Mouse (Mus musculus) heart, embryonic 15.5 days (tissue): ENCODE results near the gene Eml3. TPM values are rescaled to one million over a fixed set of nuclear protein-coding genes. Genes with fewer than 3 reads are reported as not detected.

ENCODE experiments used
- ATAC-seq: fragments of 200-750 bp; cut with Nextera tagmentation; replicated peaks from 2 replicates; pipeline ENCODE4 v1.8.0; 2017; ENCODE audit warnings: low read depth, moderate TSS enrichment; ENCODE audit not compliant: insufficient number of reproducible peaks, insufficient read depth, low FRiP score
- H3K27ac ChIP-seq: fragments of 300-500 bp; sonication (generic); 2 replicates; pipeline ENCODE4 v1.5.1; 2015; ENCODE audit warnings: mild to moderate bottlenecking, inconsistent platforms
- H3K27me3 ChIP-seq: fragments of 300-500 bp; sonication (generic); 2 replicates; pipeline ENCODE4 v1.6.1; 2015; ENCODE audit warnings: inconsistent platforms
- H3K36me3 ChIP-seq: fragments of 300-500 bp; sonication (generic); 2 replicates; pipeline ENCODE4 v1.6.1; 2015; ENCODE audit warnings: mild to moderate bottlenecking, inconsistent platforms
- H3K4me1 ChIP-seq: fragments of 300-500 bp; sonication (generic); replicated peaks from 2 replicates; pipeline ENCODE4 v1.6.1; 2015; ENCODE audit warnings: inconsistent platforms
- H3K4me2 ChIP-seq: fragments of 300-500 bp; sonication (generic); 2 replicates; pipeline ENCODE4 v1.6.1; 2015; ENCODE audit warnings: inconsistent platforms, mild to moderate bottlenecking, moderate library complexity
- H3K4me3 ChIP-seq: fragments of 300-500 bp; sonication (generic); 2 replicates; pipeline ENCODE4 v1.5.1; 2015; ENCODE audit warnings: mild to moderate bottlenecking, inconsistent platforms
- H3K9ac ChIP-seq: fragments of 300-500 bp; sonication (generic); 2 replicates; pipeline ENCODE4 v1.6.1; 2015; ENCODE audit warnings: mild to moderate bottlenecking, inconsistent platforms
- H3K9me3 ChIP-seq: fragments of 300-500 bp; sonication (generic); replicated peaks from 2 replicates; pipeline ENCODE4 v1.6.1; 2016; ENCODE audit warnings: inconsistent platforms
- WGBS: fragments of 180-500 bp; shearing (Covaris S2); methylation state at CpG from one replicate; pipeline ENCODE4 v1.1.7; 2015; ENCODE audit warnings: mixed read lengths; 5-methylcytosine and 5-hydroxymethylcytosine counted together
- polyA plus RNA-seq: library from polyadenylated mRNA; unstranded; fragments of >200 nt; fragmentation: Nextera tagmentation; extraction: Ambion mirVana; gene quantifications from 2 replicates; pipeline ENCODE4 v1.2.1, GENCODE M21; 2015

Gene Eml3
- polyA plus RNA-seq, 1 experiment from 2014 or later, result 12.7 TPM

DNA sequence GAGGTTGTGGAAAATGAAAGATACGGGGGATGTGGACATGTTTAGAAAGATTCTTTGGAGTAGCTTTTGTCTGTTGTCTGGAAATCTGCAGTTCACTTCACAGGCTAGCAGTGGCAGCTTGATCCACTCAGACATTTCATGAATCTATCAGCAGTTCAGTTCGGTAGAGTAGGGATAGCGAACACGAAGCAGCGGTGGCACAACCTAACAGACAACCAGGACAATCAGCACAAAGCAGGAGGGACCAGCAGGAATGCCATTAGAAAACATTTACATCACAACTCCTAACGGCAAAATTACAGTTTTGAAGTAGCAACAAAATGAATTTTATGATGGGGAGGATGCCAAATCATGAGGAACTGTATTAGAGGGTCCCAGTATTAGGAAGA lies 9.7 kb upstream of the Eml3 start:
- WGBS, result 68% methylated on average over 6 of the region's 6 CpGs
- H3K4me2 ChIP-seq, result peak overlapping the region; percentile 77
- no peaks in the 10 kb centered on the region for H3K9me3 ChIP-seq
- H3K4me3 ChIP-seq, result peak overlapping the region; percentile 92
- H3K9ac ChIP-seq, result 0 out of 2 replicates have a peak overlapping the region, but pooled peaks have one; percentile 79
- no peaks in the 10 kb centered on the region for H3K27me3 ChIP-seq
- peaks cover 15% of the 10 kb centered on the region for H3K4me1 ChIP-seq
- peaks cover 27% of the 10 kb centered on the region for H3K36me3 ChIP-seq
- peak overlapping the region; percentile 93 for H3K27ac ChIP-seq
- ATAC-seq, result no peak

GRCm38 (mm10) chr19:8920073-8920736 lies 9.1 kb upstream of the Eml3 start, which contains the start of gene B3gat3:
Gene B3gat3, plus strand, starts transcription at chr19:8920374.
- Histone ChIP-seq H3K4me1 (peaks cover 15% of the 10 kb centered on the region), H3K4me2 (peak within 1 kb of the TSS; percentile 77), H3K9ac (peak within 1 kb of the TSS; percentile 79), H3K9me3 (no peaks in the 10 kb centered on the region), H3K36me3 (peaks cover 23% of the 10 kb centered on the region), H3K27ac (peak within 1 kb of the TSS; percentile 93), H3K4me3 (peak within 1 kb of the TSS; percentile 92), H3K27me3 (no peaks in the 10 kb centered on the region)
- WGBS, result 2% methylated on average over 49 of the region's 50 CpGs
- peak; percentile 97 for ATAC-seq

- H3K36me3 ChIP-seq, result peaks cover 23% of the 10 kb centered on the region
- H3K9me3 ChIP-seq, result no peaks in the 10 kb centered on the region
- H3K4me1 ChIP-seq, result peaks cover 15% of the 10 kb centered on the region
- H3K4me2 ChIP-seq, result peak overlapping the region; percentile 77
- H3K9ac ChIP-seq, result peak overlapping the region; percentile 79
- H3K27me3 ChIP-seq, result no peaks in the 10 kb centered on the region
- peak overlapping the region; percentile 92 for H3K4me3 ChIP-seq
- WGBS, result under 1% methylated on average over 6 of the region's 6 CpGs
- ATAC-seq, result peak; percentile 21; the same call in 1 of the 2 replicates
- H3K27ac ChIP-seq, result peak overlapping the region; percentile 93
Measured at GRCm38 (mm10) chr19:8920836-8921291, 8.5 kb upstream of the Eml3 start.

DNA sequence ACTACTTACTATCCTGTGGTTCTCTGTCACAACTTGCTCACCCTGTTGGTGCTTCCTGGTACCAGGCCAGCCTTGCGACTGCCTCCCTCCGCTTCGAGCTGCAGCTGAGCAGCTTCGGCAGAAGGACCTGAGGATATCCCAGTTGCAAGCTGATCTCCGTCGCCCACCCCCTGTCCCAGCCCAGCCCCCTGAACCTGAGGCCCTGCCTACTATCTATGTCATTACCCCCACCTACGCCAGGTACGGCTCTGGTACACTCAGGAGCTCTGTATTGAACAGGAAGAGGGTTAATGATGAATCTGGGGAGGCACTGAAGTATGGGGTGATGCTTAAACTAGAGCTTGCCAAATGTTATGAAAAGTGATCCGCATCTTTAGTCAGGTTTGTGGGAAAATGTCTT lies 7.6 kb upstream of the Eml3 start:
- H3K4me1 ChIP-seq, result peaks cover 15% of the 10 kb centered on the region
- H3K27ac ChIP-seq, result no peak overlapping the region
- H3K27me3 ChIP-seq, result no peaks in the 10 kb centered on the region
- H3K9me3 ChIP-seq, result no peaks in the 10 kb centered on the region
- no peak overlapping the region for H3K4me3 ChIP-seq
- no peak for ATAC-seq
- peak overlapping the region; percentile 79; the same call in 1 of the 2 replicates for H3K9ac ChIP-seq
- peak overlapping the region; percentile 77 for H3K4me2 ChIP-seq
- WGBS, result 72% methylated on average over 9 of the region's 9 CpGs
- peaks cover 20% of the 10 kb centered on the region; the same call in 1 of the 2 replicates for H3K36me3 ChIP-seq

DNA sequence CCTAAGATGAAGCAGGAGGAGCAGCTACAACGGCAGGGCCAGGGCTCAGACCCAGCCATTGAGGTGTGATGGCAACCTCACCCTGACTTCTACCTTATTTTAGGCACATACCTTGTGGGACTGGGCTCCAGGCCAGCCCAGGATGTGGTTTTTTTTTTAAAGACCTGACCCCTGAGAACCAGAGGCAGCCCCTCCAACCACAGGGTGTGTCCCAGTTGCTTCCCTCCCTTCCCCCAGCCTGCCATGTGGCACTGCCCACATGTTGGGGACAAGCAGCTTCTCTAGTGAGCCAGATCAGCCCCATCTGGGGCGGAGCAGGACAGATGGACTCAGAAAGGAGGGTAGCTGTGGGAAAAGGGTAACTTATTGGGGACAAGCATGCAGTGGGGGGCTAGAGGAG lies 2.6 kb upstream of the Eml3 start:
- no peaks in the 10 kb centered on the region; the same call in 1 of the 2 replicates for H3K27me3 ChIP-seq
- H3K4me1 ChIP-seq, result peaks cover 23% of the 10 kb centered on the region
- H3K4me3 ChIP-seq, result no peak overlapping the region
- 75% methylated on average over 2 of the region's 2 CpGs for WGBS
- H3K9me3 ChIP-seq, result no peaks in the 10 kb centered on the region
- ATAC-seq, result no peak
- no peak overlapping the region for H3K4me2 ChIP-seq
- H3K9ac ChIP-seq, result no peak overlapping the region
- no peak overlapping the region for H3K27ac ChIP-seq
- H3K36me3 ChIP-seq, result peaks cover 31% of the 10 kb centered on the region

GRCm38 (mm10) chr19:8927891-8928525 lies 1.3 kb upstream of the Eml3 start:
- H3K27me3 ChIP-seq, result no peaks in the 10 kb centered on the region; the same call in 1 of the 2 replicates
- H3K9me3 ChIP-seq, result no peaks in the 10 kb centered on the region
- WGBS, result 82% methylated on average over 12 of the region's 12 CpGs
- no peak overlapping the region for H3K4me2 ChIP-seq
- no peak overlapping the region for H3K9ac ChIP-seq
- H3K4me3 ChIP-seq, result no peak overlapping the region
- H3K36me3 ChIP-seq, result peaks cover 30% of the 10 kb centered on the region
- H3K4me1 ChIP-seq, result peaks cover 22% of the 10 kb centered on the region
- no peak for ATAC-seq
- H3K27ac ChIP-seq, result 0 out of 2 replicates have a peak overlapping the region, but pooled peaks have one; percentile 80

DNA sequence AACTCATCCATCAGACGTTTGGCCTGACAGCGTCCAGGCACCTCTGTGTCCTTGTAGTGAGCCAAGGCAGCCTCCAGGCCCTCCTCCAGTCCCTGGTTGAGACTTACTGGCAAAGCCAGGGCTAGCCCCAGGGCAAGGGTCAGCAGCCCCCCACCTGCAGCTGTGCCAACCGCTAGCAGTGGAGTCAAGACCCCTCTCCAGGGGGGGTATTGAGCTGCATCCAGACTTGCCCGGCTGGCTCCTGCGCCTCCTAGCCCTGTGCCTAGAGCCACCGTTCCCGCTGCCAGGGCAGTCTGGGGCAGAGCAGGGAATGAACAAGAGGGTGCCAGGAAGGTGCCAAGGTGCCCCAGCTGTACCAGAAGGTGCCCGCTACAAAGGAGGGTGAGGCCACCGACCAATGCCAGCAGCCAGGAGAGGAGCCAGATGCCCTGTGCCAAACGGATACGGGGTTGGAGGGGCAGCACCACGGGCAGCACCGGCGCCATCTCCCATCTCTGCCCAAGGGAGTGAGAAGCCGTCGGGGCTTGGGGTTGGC lies 596 bp upstream of the Eml3 start:
- peak overlapping the region; percentile 80 for H3K27ac ChIP-seq
- H3K36me3 ChIP-seq, result peaks cover 36% of the 10 kb centered on the region
- H3K4me2 ChIP-seq, result peak overlapping the region; percentile 88
- H3K9ac ChIP-seq, result peak overlapping the region; percentile 92
- H3K4me3 ChIP-seq, result peak overlapping the region; percentile 93
- 18% methylated on average over 16 of the region's 16 CpGs for WGBS
- peaks cover 22% of the 10 kb centered on the region for H3K4me1 ChIP-seq
- 0 out of 2 replicates have a peak, but pooled peaks have one; percentile 1 for ATAC-seq
- no peaks in the 10 kb centered on the region; the same call in 1 of the 2 replicates for H3K27me3 ChIP-seq
- H3K9me3 ChIP-seq, result no peaks in the 10 kb centered on the region

GRCm38 (mm10) chr19:8930117-8930516 lies 765 bp downstream of the Eml3 start:
- WGBS, result 6% methylated on average over 11 of the region's 11 CpGs
- H3K4me2 ChIP-seq, result peak overlapping the region; percentile 88
- peaks cover 22% of the 10 kb centered on the region for H3K4me1 ChIP-seq
- H3K27ac ChIP-seq, result peak overlapping the region; percentile 80
- H3K27me3 ChIP-seq, result no peaks in the 10 kb centered on the region; the same call in 1 of the 2 replicates
- H3K36me3 ChIP-seq, result peaks cover 46% of the 10 kb centered on the region
- H3K9ac ChIP-seq, result peak overlapping the region; percentile 92
- no peak for ATAC-seq
- no peaks in the 10 kb centered on the region for H3K9me3 ChIP-seq
- peak overlapping the region; percentile 93 for H3K4me3 ChIP-seq

DNA sequence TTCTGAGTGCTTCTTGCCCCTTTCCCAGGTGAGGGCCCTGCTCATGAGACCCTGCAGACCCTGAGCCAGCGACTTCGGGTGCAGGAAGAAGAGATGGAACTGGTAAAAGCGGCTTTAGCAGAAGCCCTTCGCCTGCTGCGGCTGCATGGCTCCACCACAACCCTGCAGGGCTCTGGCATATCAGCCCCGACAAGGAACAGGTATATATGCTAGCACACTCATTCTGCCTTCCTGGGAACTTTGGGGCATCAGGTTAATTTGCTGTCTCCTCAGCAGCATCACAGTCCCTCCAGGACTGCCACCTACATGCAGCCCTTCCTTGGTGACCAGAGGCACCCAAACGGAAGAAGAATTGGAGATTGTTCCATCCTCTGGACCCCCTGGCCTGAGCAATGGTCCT lies 1.4 kb downstream of the Eml3 start:
- H3K27me3 ChIP-seq, result no peaks in the 10 kb centered on the region; the same call in 1 of the 2 replicates
- H3K4me3 ChIP-seq, result peak overlapping the region; percentile 93
- 73% methylated on average over 7 of the region's 7 CpGs for WGBS
- H3K36me3 ChIP-seq, result peaks cover 40% of the 10 kb centered on the region
- peak overlapping the region; percentile 88 for H3K4me2 ChIP-seq
- H3K9me3 ChIP-seq, result no peaks in the 10 kb centered on the region
- peaks cover 22% of the 10 kb centered on the region for H3K4me1 ChIP-seq
- no peak overlapping the region for H3K27ac ChIP-seq
- no peak for ATAC-seq
- H3K9ac ChIP-seq, result peak overlapping the region; percentile 92

GRCm38 (mm10) chr19:8936736-8937135 lies 7.4 kb downstream of the Eml3 start:
- Histone ChIP-seq H3K27ac (no peak overlapping the region), H3K9me3 (no peaks in the 10 kb centered on the region), H3K4me2 (no peak overlapping the region), H3K27me3 (no peaks in the 10 kb centered on the region), H3K4me1 (peaks cover 11% of the 10 kb centered on the region), H3K9ac (no peak overlapping the region), H3K36me3 (peaks cover 43% of the 10 kb centered on the region), H3K4me3 (no peak overlapping the region)
- WGBS, result 85% methylated on average over 2 of the region's 2 CpGs
- ATAC-seq, result no peak

GRCm38 (mm10) chr19:8940526-8941133 lies 11.3 kb downstream of the Eml3 start:
- 81% methylated on average over 15 of the region's 15 CpGs for WGBS
- Histone ChIP-seq H3K9me3 (no peaks in the 10 kb centered on the region), H3K4me3 (peak overlapping the region; percentile 91; the same call in 1 of the 2 replicates), H3K4me2 (peak overlapping the region; percentile 67; the same call in 1 of the 2 replicates), H3K36me3 (peaks cover 36% of the 10 kb centered on the region), H3K27me3 (no peaks in the 10 kb centered on the region), H3K9ac (no peak overlapping the region), H3K27ac (no peak overlapping the region), H3K4me1 (peaks cover 37% of the 10 kb centered on the region)
- ATAC-seq, result no peak
